Mouse (Mus musculus): ENCODE results near the gene Dbi.

DNA sequence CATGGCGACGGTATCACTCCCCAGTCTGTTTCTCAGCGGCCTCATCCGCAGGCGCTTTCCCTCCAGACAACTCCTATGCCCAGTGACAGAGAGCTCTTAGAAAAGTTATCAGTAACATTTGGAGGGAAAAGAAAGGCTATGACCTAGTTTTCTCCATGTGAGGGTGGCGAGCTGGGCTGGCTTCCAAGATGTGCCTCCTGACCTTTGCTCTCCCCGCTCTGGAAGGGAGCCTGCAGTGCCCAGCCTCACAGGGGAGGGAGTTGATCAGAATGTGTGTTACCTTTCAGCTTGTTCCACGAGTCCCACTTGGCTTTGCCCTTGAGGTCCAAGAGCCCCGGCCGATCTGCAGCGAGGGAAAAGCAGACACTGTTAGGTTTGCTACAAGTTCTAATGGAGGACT, 4.8 kb downstream of the Dbi start:
- TF ChIP-seq CTCF (IDR thresholded peaks at IDR 0.05; ENCODE audit: low read depth) (no peak), EP300 (IDR thresholded peaks at IDR 0.05; ENCODE audit: low read depth) (no peak)

Data from liver, embryonic 14.5 days (tissue).